Mouse (Mus musculus): ENCODE results near the gene Ghrhr.

Ghrhr gene

DNA sequence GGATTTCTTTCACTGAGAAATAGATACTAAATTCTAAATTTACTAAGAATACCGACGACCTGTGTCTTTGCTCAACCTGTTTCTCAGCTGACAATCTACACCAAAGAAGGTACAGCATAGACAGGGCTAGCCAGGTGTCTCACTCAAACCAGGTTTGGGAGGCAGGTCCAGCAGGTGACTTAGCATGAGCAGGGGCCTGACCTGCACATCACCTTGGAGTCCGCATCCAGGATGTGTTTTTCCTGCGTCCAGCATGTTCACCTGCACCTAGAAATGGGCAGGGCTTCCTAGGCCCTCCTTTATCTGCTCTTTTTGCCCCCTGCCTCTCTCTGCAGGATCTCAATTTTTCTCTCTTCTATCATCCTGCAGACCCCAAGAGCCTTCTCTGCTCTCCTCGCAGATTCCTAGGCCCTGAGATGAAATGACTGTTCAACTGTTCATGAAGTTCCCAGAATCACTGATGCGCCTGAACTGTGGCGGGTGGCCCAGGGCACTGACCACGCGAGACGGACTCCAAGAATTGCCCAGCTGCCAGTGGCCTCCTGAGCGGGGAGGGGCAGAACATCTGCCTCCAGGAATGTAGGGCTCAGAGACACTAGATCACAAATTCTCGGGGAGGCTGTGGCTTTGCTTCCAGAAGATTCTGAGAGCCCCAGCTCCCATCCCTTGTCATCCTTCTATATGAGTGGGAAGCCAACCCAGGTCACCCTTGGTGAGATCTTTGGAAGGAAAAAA, 22.2 kb upstream of the Ghrhr start:
- DNase-seq (ENCODE audit: low spot score in 2 of 2): no peak

GRCm38 (mm10) chr6:55354456-55355117, 21.5 kb upstream of the Ghrhr start:
- no peak for DNase-seq (ENCODE audit: low spot score in 2 of 2)

- DNase-seq (ENCODE audit: low spot score in 2 of 2): no peak
Measured at GRCm38 (mm10) chr6:55355575-55355974, 20.5 kb upstream of the Ghrhr start.

DNA sequence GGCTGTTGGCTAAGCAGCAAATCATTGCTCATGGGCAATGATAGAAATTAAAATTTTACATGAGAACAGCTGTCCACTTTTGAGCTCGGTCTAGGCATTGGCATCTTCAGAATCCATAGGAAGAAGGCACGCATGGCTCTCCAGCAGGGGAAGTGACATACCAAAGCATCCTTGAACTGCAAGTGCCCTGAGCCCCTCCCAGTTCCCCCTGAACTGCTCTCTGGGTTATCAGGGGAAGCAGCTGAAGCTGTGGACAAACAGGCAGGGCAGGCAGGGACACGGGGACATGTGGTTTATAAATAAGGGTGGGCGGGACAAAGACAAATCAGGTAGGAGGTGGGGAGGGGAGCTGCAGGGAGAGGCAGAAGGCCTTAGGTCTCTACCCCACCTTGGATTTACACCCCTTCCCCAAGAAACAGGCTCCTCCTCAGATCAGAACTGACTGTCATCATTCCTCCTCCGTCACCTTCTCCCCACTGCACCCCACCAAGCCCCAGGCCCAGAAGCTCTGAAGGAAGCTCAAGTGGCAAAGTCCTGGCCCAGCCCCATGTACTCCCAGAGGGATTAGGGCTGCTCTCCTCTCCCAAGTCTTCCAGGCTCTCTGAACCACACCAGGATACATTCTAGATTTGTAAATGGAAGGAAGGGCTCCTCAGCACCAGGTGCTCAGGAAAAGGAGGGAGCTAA, 19.9 kb upstream of the Ghrhr start:
- no peak for DNase-seq (ENCODE audit: low spot score in 2 of 2)

DNA sequence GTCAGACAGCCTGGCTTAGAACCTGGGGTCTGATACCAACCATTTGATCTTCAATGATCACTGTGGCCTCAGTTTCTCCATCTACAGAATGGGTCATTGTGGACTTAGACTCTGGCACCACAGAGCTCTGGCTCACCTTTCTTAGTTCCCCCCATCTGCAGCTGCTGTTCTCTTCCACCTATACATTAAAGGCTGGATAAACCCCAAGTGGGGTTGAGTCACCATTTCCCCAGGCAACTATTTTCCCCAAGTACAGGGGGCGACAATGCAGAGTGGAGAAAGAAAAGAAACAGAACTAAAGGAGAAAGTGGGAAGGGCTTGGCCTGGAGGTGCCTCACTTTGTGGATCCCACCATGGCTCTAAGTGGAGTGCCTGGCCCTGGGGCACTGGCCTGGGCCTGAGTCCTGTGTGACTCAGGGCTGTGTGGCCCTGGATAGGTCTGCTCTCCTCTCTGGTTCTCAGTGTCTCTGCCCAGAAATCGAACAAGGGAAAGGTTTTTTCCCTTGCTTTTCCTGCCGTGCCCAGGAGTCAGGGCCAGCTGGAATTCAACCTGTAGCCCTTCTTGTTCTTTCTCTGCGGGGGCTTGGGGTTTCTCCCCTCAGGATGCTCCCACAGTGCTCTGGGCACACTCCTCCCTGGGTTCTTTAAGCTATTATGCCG, 19.0 kb upstream of the Ghrhr start:
- DNase-seq (ENCODE audit: low spot score in 2 of 2): no peak

GRCm38 (mm10) chr6:55357636-55358031, 18.5 kb upstream of the Ghrhr start:
- DNase-seq (ENCODE audit: low spot score in 2 of 2): no peak

- no peak for DNase-seq (ENCODE audit: low spot score in 2 of 2)
Measured at GRCm38 (mm10) chr6:55358731-55359143, 17.4 kb upstream of the Ghrhr start.

GRCm38 (mm10) chr6:55362663-55363062, 13.4 kb upstream of the Ghrhr start:
- DNase-seq (ENCODE audit: low spot score in 2 of 2): no peak

DNA sequence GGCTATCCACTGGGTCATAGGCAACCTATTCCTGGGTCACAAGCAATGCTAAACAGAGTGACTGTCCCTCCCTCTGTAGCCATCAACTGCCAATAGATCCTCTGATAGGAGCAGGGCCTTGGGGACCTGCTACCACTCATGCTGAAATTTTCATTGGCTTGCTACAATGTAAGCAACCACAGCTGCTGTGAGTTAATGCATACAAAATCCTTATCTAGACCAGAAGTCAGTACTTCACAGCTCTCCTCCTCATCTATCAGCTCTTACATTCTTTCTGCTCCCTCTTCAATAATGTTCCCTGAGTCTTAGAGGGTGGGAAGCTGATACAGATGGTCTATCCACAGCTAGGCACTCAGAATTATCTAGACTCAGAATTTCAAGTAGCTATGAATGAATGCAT, 9.0 kb upstream of the Ghrhr start:
- DNase-seq (ENCODE audit: low spot score in 2 of 2): no peak

GRCm38 (mm10) chr6:55370831-55371230, 5.3 kb upstream of the Ghrhr start:
- no peak for DNase-seq (ENCODE audit: low spot score in 2 of 2)

GRCm38 (mm10) chr6:55376511-55376910, 416 bp downstream of the Ghrhr start:
- no peak for DNase-seq (ENCODE audit: low spot score in 2 of 2)

- no peak for DNase-seq (ENCODE audit: low spot score in 2 of 2)
Measured at GRCm38 (mm10) chr6:55377461-55377860, 1.4 kb downstream of the Ghrhr start.

- peak; percentile 79 to 85 for DNase-seq (ENCODE audit: low spot score in 2 of 2)
Measured at GRCm38 (mm10) chr6:55379641-55380335, 3.7 kb downstream of the Ghrhr start.

DNA sequence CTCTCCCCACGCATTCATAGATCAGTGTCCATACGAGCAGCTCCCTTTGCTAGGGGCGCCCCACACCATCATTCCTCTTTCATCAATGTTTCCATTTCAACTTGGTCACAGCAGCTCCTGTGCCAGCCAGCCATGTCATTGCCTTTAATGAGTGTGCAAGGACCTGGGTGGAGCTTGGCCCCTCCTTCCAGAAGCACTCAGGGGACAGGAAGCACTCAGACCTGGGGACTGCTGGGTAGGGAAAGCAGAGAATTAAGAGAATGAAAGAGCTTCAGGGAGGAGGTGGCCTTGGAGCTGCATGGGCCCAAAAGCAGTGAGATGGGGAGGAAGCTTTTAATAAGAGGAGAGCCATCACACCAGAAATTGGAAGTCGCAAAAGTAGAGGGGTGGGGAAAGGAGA, 5.9 kb downstream of the Ghrhr start:
- no peak for DNase-seq (ENCODE audit: low spot score in 2 of 2)

GRCm38 (mm10) chr6:55383897-55384296, 7.8 kb downstream of the Ghrhr start:
- DNase-seq (ENCODE audit: low spot score in 2 of 2): no peak

GRCm38 (mm10) chr6:55384356-55384951, 8.4 kb downstream of the Ghrhr start:
- DNase-seq (ENCODE audit: low spot score in 2 of 2): no peak

DNA sequence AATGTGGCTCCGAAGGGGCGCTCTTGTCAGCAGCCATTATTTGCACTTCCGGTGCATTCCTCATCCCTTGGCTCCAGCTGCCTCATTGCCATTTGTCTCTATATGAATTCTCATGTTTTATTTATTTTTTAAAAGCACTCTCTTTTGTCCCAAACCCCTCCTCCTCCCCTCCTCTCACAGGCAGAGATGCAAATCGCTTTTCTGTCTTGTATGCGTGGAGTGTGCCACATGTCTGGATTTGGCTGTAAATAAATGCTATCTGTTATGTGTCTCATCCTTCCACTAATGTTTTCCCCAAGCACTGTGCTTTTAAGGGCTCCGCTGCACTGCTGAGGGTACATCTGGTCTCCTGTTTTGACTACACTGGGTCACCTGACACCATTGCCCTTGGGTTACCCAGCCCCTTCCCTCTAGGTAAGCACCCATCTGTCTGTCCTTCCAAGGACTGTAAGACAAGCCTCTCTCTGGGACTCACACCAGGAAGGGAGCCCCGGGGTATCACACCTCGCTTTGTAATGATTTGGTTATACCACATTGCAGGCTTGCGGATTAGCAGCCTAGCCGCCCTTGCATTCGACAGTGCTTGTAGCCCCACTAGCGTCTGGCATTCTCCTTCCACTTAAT, 12.6 kb downstream of the Ghrhr start:
- peak in 1 of 2 experiments; percentile 43 for DNase-seq (ENCODE audit: low spot score in 2 of 2)

DNA sequence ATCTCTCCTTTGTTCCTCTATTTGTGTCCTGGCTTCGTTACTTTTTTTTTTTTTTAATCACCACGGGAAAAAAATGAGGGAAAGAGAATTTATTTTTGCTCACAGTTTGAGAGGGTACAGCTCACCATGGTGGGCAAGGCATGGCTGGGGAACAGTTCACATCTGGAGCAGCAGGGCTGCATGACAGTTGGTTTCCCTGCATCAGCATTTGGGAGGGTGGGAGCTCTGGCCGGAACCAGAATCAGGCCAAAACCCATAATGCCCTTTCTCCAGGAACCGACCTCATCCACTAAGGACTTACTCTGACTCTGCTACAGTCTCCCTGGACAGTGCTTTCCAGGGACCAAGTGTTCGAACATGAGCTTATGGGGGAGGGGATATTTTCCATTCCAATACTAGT, 13.2 kb downstream of the Ghrhr start:
- peak in 1 of 2 experiments; percentile 22 for DNase-seq (ENCODE audit: low spot score in 2 of 2)

DNA sequence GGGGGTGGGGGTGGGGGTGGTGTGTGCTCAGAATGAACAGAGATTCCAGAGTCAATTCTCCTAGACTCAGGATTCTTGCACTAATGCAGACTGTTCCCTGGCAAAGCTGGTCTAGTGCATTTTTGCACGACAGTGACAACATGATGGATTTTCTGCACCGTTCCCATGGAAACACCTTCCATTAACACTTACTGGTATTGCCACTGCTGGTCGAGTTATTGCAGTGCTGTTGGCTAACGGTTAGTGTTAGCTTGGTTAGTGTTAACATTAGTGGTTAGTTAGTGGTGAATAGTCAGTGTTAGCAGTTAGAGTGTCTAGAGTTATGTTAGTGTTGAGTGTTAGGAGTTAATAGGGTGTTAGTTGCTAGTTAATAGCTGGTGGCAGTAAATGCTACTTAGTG, 15.7 kb downstream of the Ghrhr start:
- DNase-seq (ENCODE audit: low spot score in 2 of 2): no peak

GRCm38 (mm10) chr6:55392453-55392852, 16.4 kb downstream of the Ghrhr start:
- DNase-seq (ENCODE audit: low spot score in 2 of 2): peak; percentile 70 to 85

GRCm38 (mm10) chr6:55394854-55395253, 18.8 kb downstream of the Ghrhr start:
- DNase-seq (ENCODE audit: low spot score in 2 of 2): peak; percentile 85 to 89
